Mouse (Mus musculus) hindbrain, embryonic 14.5 days (tissue): ENCODE measurements around the gene Gm3159. TPM values are rescaled to one million over a fixed set of nuclear protein-coding genes. Genes with fewer than 3 reads are reported as not detected.
A peak's percentile ranks its signal among the peaks of the same experiment; 100 is the strongest.
"Not testable (repeated sequence)": the region's sequence is repeated elsewhere in the genome, so short reads cannot be mapped to it uniquely, and the experiment has no call there.

Source experiments
- ATAC-seq: fragments of 200-750 bp; cut with Nextera tagmentation; 2 replicates; pipeline ENCODE4 v1.8.0; 2017; ENCODE audit warnings: moderate number of reproducible peaks, mild to moderate bottlenecking, moderate TSS enrichment, moderate library complexity; ENCODE audit not compliant: low FRiP score
- DNase-seq: peaks from one replicate; pipeline ENCODE4 v3.0.0-alpha.2; 2015; ENCODE audit warnings: low spot score
- H3K27ac ChIP-seq: fragments of 300-500 bp; sonication (generic); 2 replicates; pipeline ENCODE4 v1.5.1; 2014; ENCODE audit warnings: mild to moderate bottlenecking, moderate library complexity
- H3K27me3 ChIP-seq: fragments of 300-500 bp; sonication (generic); 2 replicates; pipeline ENCODE4 v1.6.1; 2014; ENCODE audit warnings: mild to moderate bottlenecking, low read length, mixed read lengths; ENCODE audit not compliant: control insufficient read depth, insufficient read depth
- H3K36me3 ChIP-seq: fragments of 300-500 bp; sonication (generic); replicated peaks from 2 replicates; pipeline ENCODE4 v1.6.1; 2014; ENCODE audit not compliant: control insufficient read depth, insufficient read depth
- H3K4me1 ChIP-seq: fragments of 300-500 bp; sonication (generic); replicated peaks from 2 replicates; pipeline ENCODE4 v1.6.1; 2014; ENCODE audit warnings: antibody characterized with exemption, low read length, mixed read lengths; ENCODE audit not compliant: control insufficient read depth, insufficient read depth
- H3K4me2 ChIP-seq: fragments of 300-500 bp; sonication (generic); replicated peaks from 2 replicates; pipeline ENCODE4 v1.6.1; 2014; ENCODE audit warnings: mild to moderate bottlenecking, moderate library complexity
- H3K4me3 ChIP-seq: fragments of 300-500 bp; sonication (generic); replicated peaks from 2 replicates; pipeline ENCODE4 v1.5.1; 2014; ENCODE audit warnings: mild to moderate bottlenecking, low read length
- H3K9ac ChIP-seq: fragments of 300-500 bp; sonication (generic); 2 replicates; pipeline ENCODE4 v1.6.1; 2014
- H3K9me3 ChIP-seq: fragments of 300-500 bp; sonication (generic); 2 replicates; pipeline ENCODE4 v1.6.1; 2016; ENCODE audit warnings: low read length; ENCODE audit not compliant: control insufficient read depth
- WGBS: fragments of 180-500 bp; shearing (Covaris S2); extraction: QIAGEN DNeasy Blood & Tissue Kit; methylation state at CpG from one replicate; pipeline ENCODE4 v1.1.7; 2014; 5-methylcytosine and 5-hydroxymethylcytosine counted together
- polyA plus RNA-seq: library from polyadenylated mRNA; unstranded; fragments of >200 nt; fragmentation: Nextera tagmentation; extraction: Ambion mirVana; gene quantifications from 2 replicates; pipeline ENCODE4 v1.2.1, GENCODE M21; 2014

The Gm3159 gene
- polyA plus RNA-seq, 1 experiment from 2014 or later = not detected

DNA sequence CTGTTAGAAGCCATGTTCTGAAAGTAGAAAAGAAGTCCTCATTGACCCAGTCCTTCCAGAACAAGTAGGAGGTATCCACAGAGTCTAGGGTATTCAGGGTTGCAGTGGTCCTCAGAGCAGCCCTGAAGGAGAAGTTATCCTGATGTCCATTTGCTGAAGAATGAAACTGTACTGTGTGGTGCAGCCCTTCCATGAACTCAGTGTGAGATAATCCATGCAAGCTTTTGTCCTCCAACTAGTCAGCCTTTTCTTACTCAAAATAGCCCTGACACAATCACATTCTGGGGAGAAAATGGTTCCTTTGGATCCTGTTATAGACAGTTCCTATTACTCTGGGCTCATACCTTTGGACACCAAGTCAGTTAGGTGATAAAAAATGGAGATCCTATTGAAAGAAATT lies 6.5 kb downstream of the Gm3159 start:
- not testable (repeated sequence) for H3K4me3 ChIP-seq, ATAC-seq, H3K4me1 ChIP-seq, H3K27me3 ChIP-seq, H3K9ac ChIP-seq, H3K36me3 ChIP-seq, H3K27ac ChIP-seq, H3K4me2 ChIP-seq, H3K9me3 ChIP-seq, DNase-seq

- DNase-seq, H3K4me3 ChIP-seq, H3K9ac ChIP-seq, H3K9me3 ChIP-seq, H3K4me2 ChIP-seq, H3K4me1 ChIP-seq, H3K27me3 ChIP-seq, ATAC-seq, H3K27ac ChIP-seq, H3K36me3 ChIP-seq: not testable (repeated sequence)
- 50% methylated on average over 1 of the region's 1 CpGs for WGBS
Measured at GRCm38 (mm10) chr14:4409939-4410338, 12.6 kb downstream of the Gm3159 start.

- not testable (repeated sequence) for H3K27ac ChIP-seq, H3K4me1 ChIP-seq, ATAC-seq, H3K36me3 ChIP-seq, H3K9me3 ChIP-seq, H3K27me3 ChIP-seq
- 5% methylated on average over 30 of the region's 59 CpGs for WGBS
- H3K9ac ChIP-seq = peak within 1 kb of the TSS; percentile 63
- DNase-seq = peak; percentile 23
- H3K4me2 ChIP-seq = peak within 1 kb of the TSS; percentile 59
- H3K4me3 ChIP-seq = peak within 1 kb of the TSS; percentile 42
Measured at GRCm38 (mm10) chr14:4414965-4415835, 17.9 kb downstream of the Gm3159 start, which contains the start of gene Gm3164. Gene Gm3164, plus strand, starts transcription at chr14:4415448.

- not testable (repeated sequence) for H3K4me3 ChIP-seq
Measured at GRCm38 (mm10) chr14:4430692-4431091, 33.4 kb downstream of the Gm3159 start, which contains the start of gene Gm3173. Gene Gm3173, plus strand, starts transcription at chr14:4430992.

More at GRCm38 (mm10) chr14:4430692-4431091, 33.4 kb downstream of the Gm3159 start, which contains the start of gene Gm3173:
- not testable (repeated sequence) for ATAC-seq, H3K4me2 ChIP-seq, H3K36me3 ChIP-seq, DNase-seq, H3K9ac ChIP-seq, H3K27ac ChIP-seq, H3K9me3 ChIP-seq, H3K4me1 ChIP-seq, H3K27me3 ChIP-seq

Other genes starting within 250 kb of the Gm3159 start
- gene Gm3127, start 232.5 kb upstream of the Gm3159 start, polyA plus RNA-seq = not detected in 2 replicates
- gene Gm2974, start 214.9 kb upstream of the Gm3159 start, polyA plus RNA-seq = 11.1 and 11.7 TPM in 2 replicates
- gene Gm3138, start 147.9 kb upstream of the Gm3159 start, polyA plus RNA-seq = not detected in 2 replicates
- 0.13 TPM in 1 of 2 replicates, not detected in the other for gene Gm3149, start 80.2 kb upstream of the Gm3159 start, polyA plus RNA-seq
- 5.8 and 7.9 TPM in 2 replicates for gene 2610042L04Rik, start 62.8 kb upstream of the Gm3159 start, polyA plus RNA-seq
- 6.2 and 8.1 TPM in 2 replicates for gene Gm3164, start 17.9 kb downstream of the Gm3159 start, polyA plus RNA-seq
- 0.56 and 1.8 TPM in 2 replicates for gene Gm3173, start 33.5 kb downstream of the Gm3159 start, polyA plus RNA-seq
- gene Gm3182, start 84.2 kb downstream of the Gm3159 start, polyA plus RNA-seq = not detected in 2 replicates
- gene Gm3047, start 157.9 kb downstream of the Gm3159 start, polyA plus RNA-seq = not detected in 2 replicates
- gene Gm8159, start 234.8 kb downstream of the Gm3159 start, polyA plus RNA-seq = not detected in 2 replicates